Comparison of ENCODE assay signal across 1 mouse cellular context in the genomic region with DNA sequence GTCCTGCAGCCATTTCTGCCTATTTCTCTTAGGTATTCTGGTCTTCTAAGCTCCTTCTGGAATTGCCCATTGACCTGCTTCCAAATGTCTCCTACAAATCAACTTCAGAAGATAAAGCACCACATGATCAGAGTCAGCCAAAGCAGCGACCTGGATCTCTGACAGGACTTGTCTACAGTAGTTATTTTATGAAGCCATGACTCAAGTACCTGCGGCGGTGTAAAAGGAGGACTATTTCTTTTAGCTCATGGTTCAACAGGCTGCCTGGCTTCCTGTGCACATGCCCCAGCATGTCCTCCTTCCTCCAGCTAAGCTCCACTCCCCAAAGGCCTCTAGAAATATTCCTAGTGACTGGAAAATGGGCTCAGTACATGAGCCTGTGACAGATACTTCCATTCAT.
TF ChIP-seq lines count a peak whose summit lies in the region.

No protein-coding gene starts in this region.

TF ChIP-seq in CH12.LX, 34 proteins besides CTCF, POLR2A, EP300 and RAD21 (continued from another document):
- TF ChIP-seq USF1 (IDR thresholded peaks at IDR 0.05; ENCODE audit: low read depth, low read length) (no peak), MAZ (IDR thresholded peaks at IDR 0.05; ENCODE audit: low read depth, low read length) (no peak)
TF ChIP-seq in CH12.LX: peak in this region for 2.
